Mouse (Mus musculus) stomach, postnatal 0 days (tissue): ENCODE data around the gene Eps8l2. TPM values are rescaled to one million over a fixed set of nuclear protein-coding genes. Genes with fewer than 3 reads are reported as not detected.

ENCODE experiments used
- ATAC-seq: fragments of 200-750 bp; cut with Nextera tagmentation; 2 replicates; pipeline ENCODE4 v1.8.0; 2017; ENCODE audit not compliant: low FRiP score, low TSS enrichment
- DNase-seq: peaks from one replicate; pipeline ENCODE4 v3.0.0-alpha.2; 2016; ENCODE audit warnings: low spot score
- H3K27ac ChIP-seq: fragments of 300-500 bp; sonication (generic); replicated peaks from 2 replicates; pipeline ENCODE4 v1.5.1; 2014; ENCODE audit warnings: mild to moderate bottlenecking, control low read depth
- H3K27me3 ChIP-seq: fragments of 300-500 bp; sonication (generic); 2 replicates; pipeline ENCODE4 v1.6.1; 2014; ENCODE audit warnings: low read length; ENCODE audit not compliant: control insufficient read depth, insufficient read depth
- H3K36me3 ChIP-seq: fragments of 300-500 bp; sonication (generic); 2 replicates; pipeline ENCODE4 v1.6.1; 2014; ENCODE audit warnings: low read length, mixed read lengths; ENCODE audit not compliant: control insufficient read depth, insufficient read depth
- H3K4me1 ChIP-seq: fragments of 300-500 bp; sonication (generic); replicated peaks from 2 replicates; pipeline ENCODE4 v1.6.1; 2014; ENCODE audit warnings: antibody characterized with exemption; ENCODE audit not compliant: control insufficient read depth, insufficient read depth
- H3K4me2 ChIP-seq: fragments of 300-500 bp; sonication (generic); replicated peaks from 2 replicates; pipeline ENCODE4 v1.6.1; 2014; ENCODE audit warnings: low read depth, mild to moderate bottlenecking, control low read depth, moderate library complexity
- H3K4me3 ChIP-seq: fragments of 300-500 bp; sonication (generic); 2 replicates; pipeline ENCODE4 v1.5.1; 2014; ENCODE audit warnings: low read depth, low read length, control low read depth
- H3K9ac ChIP-seq: fragments of 300-500 bp; sonication (generic); 2 replicates; pipeline ENCODE4 v1.6.1; 2014; ENCODE audit warnings: mild to moderate bottlenecking, low read length, control low read depth, mixed read lengths
- H3K9me3 ChIP-seq: fragments of 300-500 bp; sonication (generic); 2 replicates; pipeline ENCODE4 v1.6.1; 2016; ENCODE audit warnings: low read length; ENCODE audit not compliant: control insufficient read depth
- CTCF ChIP-seq: IDR thresholded peaks from 2 replicates; pipeline ENCODE4 v1.5.1; 2016; ENCODE audit warnings: antibody characterized with exemption, low read depth, mild to moderate bottlenecking, moderate library complexity
- EP300 ChIP-seq: optimal IDR thresholded peaks from 2 replicates; pipeline ENCODE3; 2016; ENCODE audit warnings: antibody characterized with exemption
- WGBS: fragments of 180-500 bp; shearing (Covaris S2); extraction: QIAGEN DNeasy Blood & Tissue Kit; methylation state at CpG from one replicate; pipeline ENCODE4 v1.1.7; 2014; 5-methylcytosine and 5-hydroxymethylcytosine counted together
- polyA plus RNA-seq: library from polyadenylated mRNA; unstranded; fragments of >200 nt; fragmentation: Nextera tagmentation; extraction: Ambion mirVana; gene quantifications from 2 replicates; pipeline ENCODE4 v1.2.1, GENCODE M21; 2015

The Eps8l2 gene
- polyA plus RNA-seq, 1 experiment from 2014 or later = 86.1 TPM

GRCm38 (mm10) chr7:141411667-141412066, 73.0 kb downstream of the Eps8l2 start:
- no peak for TF ChIP-seq CTCF
- no peak for TF ChIP-seq EP300
- DNase-seq = no peak
- no peak for ATAC-seq
- Histone ChIP-seq H3K4me3 (no peak overlapping the region), H3K36me3 (peaks cover 6% of the 10 kb centered on the region; the same call in 1 of the 2 replicates), H3K27ac (no peak overlapping the region), H3K27me3 (no peaks in the 10 kb centered on the region), H3K4me2 (no peak overlapping the region), H3K9ac (no peak overlapping the region), H3K9me3 (no peaks in the 10 kb centered on the region), H3K4me1 (0 out of 2 replicates have a peak, but pooled peaks cover 3% of the 10 kb centered on the region)
- WGBS = 93% methylated on average over 1 of the region's 1 CpGs

Other genes starting within 250 kb of the Eps8l2 start
- 12.6 and 14.0 TPM in 2 replicates for gene Sigirr, start 238.3 kb upstream of the Eps8l2 start, polyA plus RNA-seq
- 17.9 and 20.4 TPM in 2 replicates for gene Ano9, start 221.1 kb upstream of the Eps8l2 start, polyA plus RNA-seq
- gene Ptdss2, start 216.5 kb upstream of the Eps8l2 start, polyA plus RNA-seq = 21.6 and 22.9 TPM in 2 replicates
- gene Rnh1, start 166.0 kb upstream of the Eps8l2 start, polyA plus RNA-seq = 216 and 220 TPM in 2 replicates
- 118 and 125 TPM in 2 replicates for gene Hras, start 144.9 kb upstream of the Eps8l2 start, polyA plus RNA-seq
- gene Lrrc56, start 144.7 kb upstream of the Eps8l2 start, polyA plus RNA-seq = 2.8 and 3.5 TPM in 2 replicates
- 2.7 and 3.6 TPM in 2 replicates for gene Lmntd2, start 124.8 kb upstream of the Eps8l2 start, polyA plus RNA-seq
- 84.2 and 105 TPM in 2 replicates for gene Rassf7, start 123.0 kb upstream of the Eps8l2 start, polyA plus RNA-seq
- gene Phrf1, start 110.1 kb upstream of the Eps8l2 start, polyA plus RNA-seq = 19.1 and 19.9 TPM in 2 replicates
- 11.3 and 12.2 TPM in 2 replicates for gene Irf7, start 72.4 kb upstream of the Eps8l2 start, polyA plus RNA-seq
- 1.2 and 2.0 TPM in 2 replicates for gene Cdhr5, start 62.1 kb upstream of the Eps8l2 start, polyA plus RNA-seq
- 2.2 and 2.4 TPM in 2 replicates for gene Sct, start 59.7 kb upstream of the Eps8l2 start, polyA plus RNA-seq
- 0.06 and 0.16 TPM in 2 replicates for gene Drd4, start 46.9 kb upstream of the Eps8l2 start, polyA plus RNA-seq
- gene Deaf1, start 11.2 kb upstream of the Eps8l2 start, polyA plus RNA-seq = 37.6 and 40.1 TPM in 2 replicates
- 18.6 and 19.7 TPM in 2 replicates for gene Tmem80, start 11.1 kb upstream of the Eps8l2 start, polyA plus RNA-seq
- gene Taldo1, start 53.3 kb downstream of the Eps8l2 start, polyA plus RNA-seq = 459 and 468 TPM in 2 replicates
- gene Gatd1, start 75.3 kb downstream of the Eps8l2 start, polyA plus RNA-seq = 30.8 and 33.8 TPM in 2 replicates
- gene Cend1, start 90.6 kb downstream of the Eps8l2 start, polyA plus RNA-seq = 2.0 and 2.5 TPM in 2 replicates
- 17.2 and 17.6 TPM in 2 replicates for gene Slc25a22, start 99.0 kb downstream of the Eps8l2 start, polyA plus RNA-seq
- gene Pidd1, start 105.1 kb downstream of the Eps8l2 start, polyA plus RNA-seq = 1.8 and 2.0 TPM in 2 replicates
- 1,187 and 1,334 TPM in 2 replicates for gene Rplp2, start 108.5 kb downstream of the Eps8l2 start, polyA plus RNA-seq
- gene Pnpla2, start 116.3 kb downstream of the Eps8l2 start, polyA plus RNA-seq = 82.1 and 88.0 TPM in 2 replicates
- gene Cracr2b, start 122.2 kb downstream of the Eps8l2 start, polyA plus RNA-seq = 20.8 and 23.5 TPM in 2 replicates
- 22.6 and 27.5 TPM in 2 replicates for gene Cd151, start 128.5 kb downstream of the Eps8l2 start, polyA plus RNA-seq
- gene Polr2l, start 136.3 kb downstream of the Eps8l2 start, polyA plus RNA-seq = 53.4 and 60.2 TPM in 2 replicates
- 56.9 and 58.7 TPM in 2 replicates for gene Tspan4, start 136.4 kb downstream of the Eps8l2 start, polyA plus RNA-seq
- 20.8 and 22.6 TPM in 2 replicates for gene Chid1, start 201.0 kb downstream of the Eps8l2 start, polyA plus RNA-seq
- 30.8 and 33.0 TPM in 2 replicates for gene Ap2a2, start 223.3 kb downstream of the Eps8l2 start, polyA plus RNA-seq